Mouse (Mus musculus) heart, adult 2 months (tissue): ENCODE measurements around the gene Gm47959. TPM values are rescaled to one million over a fixed set of nuclear protein-coding genes. Genes with fewer than 3 reads are reported as not detected.

Experiments used
- DNase-seq, 2 experiments: peaks; one replicate each; pipeline ENCODE4 v3.0.0; 2021
- H3K27ac ChIP-seq: fragments of 200-600 bp; 2 replicates; pipeline ENCODE4 v1.8.1; 2022
- H3K27me3 ChIP-seq: fragments of 200-500 bp; 2 replicates; pipeline ENCODE4 v1.6.1; 2012; ENCODE audit warnings: mild to moderate bottlenecking, low read length, inconsistent platforms, mixed read lengths; ENCODE audit not compliant: control insufficient read depth, insufficient read depth
- H3K36me3 ChIP-seq: fragments of 200-500 bp; 2 replicates; pipeline ENCODE4 v1.6.1; 2012; ENCODE audit warnings: low read length, inconsistent platforms; ENCODE audit not compliant: control insufficient read depth, insufficient read depth
- H3K4me1 ChIP-seq: fragments of 200-500 bp; 2 replicates; pipeline ENCODE4 v1.6.1; 2011; ENCODE audit warnings: low read length; ENCODE audit not compliant: control insufficient read depth, insufficient read depth
- H3K4me3 ChIP-seq: fragments of 200-600 bp; 2 replicates; pipeline ENCODE4 v1.8.1; 2022
- H3K79me2 ChIP-seq: fragments of 200-500 bp; replicated peaks from 2 replicates; pipeline ENCODE4 v1.6.1; 2012; ENCODE audit warnings: mild to moderate bottlenecking, inconsistent platforms, low read length, moderate library complexity, mixed read lengths; ENCODE audit not compliant: control insufficient read depth, insufficient read depth
- H3K9ac ChIP-seq: fragments of 200-500 bp; 2 replicates; pipeline ENCODE4 v1.6.1; 2012; ENCODE audit warnings: low read depth, mild to moderate bottlenecking, control low read depth, inconsistent platforms, low read length, mixed read lengths
- CTCF ChIP-seq: fragments of 200-600 bp; IDR thresholded peaks from 2 replicates; pipeline ENCODE4 v1.8.1; 2022; ENCODE audit warnings: antibody characterized with exemption, mild to moderate bottlenecking, moderate library complexity
- EP300 ChIP-seq: fragments of 200-500 bp; IDR thresholded peaks from 2 replicates; pipeline ENCODE4 v1.6.1; 2011; ENCODE audit warnings: low read depth, low read length, control low read depth; ENCODE audit not compliant: insufficient read depth
- POLR2A ChIP-seq: fragments of 200-500 bp; IDR thresholded peaks from 2 replicates; pipeline ENCODE4 v1.6.1; 2011; ENCODE audit warnings: mild to moderate bottlenecking, low read depth, low read length, control low read depth; ENCODE audit not compliant: insufficient read depth
- WGBS: fragments of 180-500 bp; shearing (Covaris S2); methylation state at CpG from one replicate; pipeline ENCODE4 v1.1.7; 2018; 5-methylcytosine and 5-hydroxymethylcytosine counted together
- intact Hi-C: fragments of 180-260 bp; cut with DNase I; formaldehyde crosslinking; loops from one replicate; pipeline ENCODE4 v1.15.1; 2025
- polyA plus RNA-seq: library from polyadenylated mRNA; depleted of rRNA; stranded (reverse); fragments of >200 nt; gene quantifications from 2 replicates; pipeline ENCODE4 v1.2.3, GENCODE M21; 2012
- total RNA-seq, 2 experiments: library from RNA; stranded (reverse); gene quantifications; 2 replicates each; pipeline ENCODE4 v1.2.3; 2021

Gene Gm47959
- total and polyA plus RNA-seq, 3 experiments = not detected

GRCm38 (mm10) chr1:83014477-83014876 is 14.1 kb downstream of the Gm47959 start:
- DNase-seq = no peak
- Histone ChIP-seq H3K4me1 (no peaks in the 10 kb centered on the region), H3K36me3 (no peaks in the 10 kb centered on the region), H3K79me2 (no peaks in the 10 kb centered on the region), H3K9ac (no peak overlapping the region), H3K4me3 (no peak overlapping the region), H3K27me3 (no peaks in the 10 kb centered on the region), H3K27ac (no peak overlapping the region)
- intact Hi-C loops = no loop called here
- WGBS = 91% methylated on average over 3 of the region's 3 CpGs
- no peak for TF ChIP-seq EP300
- TF ChIP-seq POLR2A = no peak
- TF ChIP-seq CTCF = no peak

DNA sequence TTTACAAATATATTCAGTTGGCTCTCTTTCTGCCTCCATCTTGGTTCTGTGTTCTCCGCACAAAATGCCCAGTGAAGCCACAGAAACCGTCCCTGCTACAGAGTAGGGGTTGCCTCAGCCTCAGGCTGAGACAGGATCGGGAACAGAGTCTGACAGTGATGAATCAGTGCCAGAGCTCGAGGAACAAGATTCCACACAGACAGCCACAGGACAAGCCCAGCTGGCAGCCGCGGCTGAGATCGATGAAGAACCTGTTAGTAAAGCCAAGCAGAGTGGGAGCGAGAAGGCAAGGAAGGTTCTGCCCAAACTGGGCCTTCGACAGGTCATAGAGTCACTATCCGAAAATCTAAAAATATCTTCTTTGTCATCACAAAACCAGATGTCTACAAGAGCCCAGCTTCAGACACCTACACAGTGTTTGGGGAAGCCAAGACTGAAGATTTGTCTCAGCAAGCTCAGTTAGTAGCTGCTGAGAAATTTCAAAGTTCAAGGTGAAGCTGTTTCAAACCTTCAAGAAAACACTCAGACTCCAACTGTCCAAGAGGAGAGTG is 15.1 kb downstream of the Gm47959 start:
- Histone ChIP-seq H3K79me2 (no peaks in the 10 kb centered on the region), H3K27ac (no peak overlapping the region), H3K4me1 (no peaks in the 10 kb centered on the region), H3K9ac (no peak overlapping the region), H3K4me3 (no peak overlapping the region), H3K27me3 (no peaks in the 10 kb centered on the region), H3K36me3 (no peaks in the 10 kb centered on the region)
- no peak for DNase-seq
- TF ChIP-seq CTCF (no peak), EP300 (no peak), POLR2A (no peak)
- 66% methylated on average over 10 of the region's 10 CpGs for WGBS
- intact Hi-C loops = no loop called here

DNA sequence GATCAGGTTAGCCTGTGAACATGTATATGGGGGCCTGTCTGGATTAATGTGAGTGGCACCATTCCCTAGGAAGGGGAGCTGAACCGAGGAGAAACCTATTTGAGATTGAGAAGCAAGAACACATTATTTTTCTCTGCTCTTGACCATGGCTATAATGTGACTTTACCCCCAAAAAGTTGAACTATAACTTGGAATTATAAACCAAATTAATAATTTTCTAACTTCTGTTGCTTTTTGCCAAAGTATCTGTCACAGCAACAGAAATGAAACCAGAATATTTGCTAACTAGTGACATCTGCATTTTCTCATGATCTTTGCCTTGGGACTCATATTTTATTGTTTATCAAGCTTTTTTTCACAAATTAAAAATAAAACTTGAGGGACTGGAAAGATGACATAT is 16.2 kb downstream of the Gm47959 start:
- Histone ChIP-seq H3K27ac (no peak overlapping the region), H3K4me1 (no peaks in the 10 kb centered on the region), H3K4me3 (no peak overlapping the region), H3K9ac (no peak overlapping the region), H3K36me3 (no peaks in the 10 kb centered on the region), H3K79me2 (no peaks in the 10 kb centered on the region), H3K27me3 (no peaks in the 10 kb centered on the region)
- intact Hi-C loops = no loop called here
- DNase-seq = no peak
- 71% methylated on average over 1 of the region's 1 CpGs for WGBS
- no peak for TF ChIP-seq EP300
- no peak for TF ChIP-seq POLR2A
- TF ChIP-seq CTCF = no peak

DNA sequence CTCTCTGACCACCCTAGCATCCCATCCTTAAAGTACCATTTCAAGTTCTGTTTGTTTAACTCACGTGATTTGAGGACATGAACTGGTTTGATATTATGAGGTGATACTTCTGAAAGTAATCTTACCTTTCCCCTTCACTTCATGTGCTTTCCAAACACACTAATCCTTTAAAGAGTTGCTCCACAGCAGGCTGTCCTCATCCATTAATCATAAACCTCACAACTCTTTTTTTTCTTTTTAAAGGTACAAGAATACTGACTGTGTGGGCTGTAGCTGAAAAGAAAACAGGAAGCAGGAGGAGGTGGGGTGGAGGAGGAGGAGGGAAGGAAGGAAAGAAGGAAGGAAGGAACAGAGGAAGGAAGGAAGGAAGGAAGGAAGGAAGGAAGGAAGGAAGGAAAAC is 31.6 kb downstream of the Gm47959 start:
- Histone ChIP-seq H3K4me3 (no peak overlapping the region), H3K4me1 (no peaks in the 10 kb centered on the region), H3K27me3 (no peaks in the 10 kb centered on the region), H3K79me2 (no peaks in the 10 kb centered on the region), H3K9ac (no peak overlapping the region), H3K27ac (no peak overlapping the region), H3K36me3 (no peaks in the 10 kb centered on the region)
- intact Hi-C loops = no loop called here
- DNase-seq = no peak
- WGBS = 72% methylated on average over 1 of the region's 1 CpGs
- TF ChIP-seq CTCF (no peak), EP300 (no peak), POLR2A (no peak)

DNA sequence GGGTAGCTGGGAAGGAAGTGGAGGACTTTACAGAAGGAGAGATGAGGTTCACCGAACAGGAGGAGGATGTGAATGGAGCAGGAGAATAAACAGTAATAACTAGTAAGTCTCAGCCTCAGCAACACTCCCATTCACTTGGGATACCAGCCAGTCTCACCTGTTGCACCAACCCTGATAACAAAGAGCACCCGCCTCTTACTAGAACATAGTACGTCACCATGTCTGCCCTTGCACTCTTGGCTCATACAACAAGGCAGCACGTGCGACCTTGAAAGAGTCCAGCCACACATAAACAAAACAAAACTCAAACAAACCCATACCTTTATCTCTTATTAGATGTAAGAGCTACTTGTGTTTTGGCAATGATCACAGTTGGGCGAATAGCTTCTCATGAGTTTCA is 32.2 kb downstream of the Gm47959 start:
- H3K27ac ChIP-seq = no peak overlapping the region
- H3K27me3 ChIP-seq = no peaks in the 10 kb centered on the region
- no peak overlapping the region for H3K9ac ChIP-seq
- H3K36me3 ChIP-seq = no peaks in the 10 kb centered on the region
- intact Hi-C loops = no loop called here
- no peak for DNase-seq
- WGBS = 79% methylated on average over 6 of the region's 6 CpGs
- TF ChIP-seq CTCF (no peak), POLR2A (no peak), EP300 (no peak)
- H3K4me1 ChIP-seq = no peaks in the 10 kb centered on the region
- H3K4me3 ChIP-seq = no peak overlapping the region
- H3K79me2 ChIP-seq = no peaks in the 10 kb centered on the region

DNA sequence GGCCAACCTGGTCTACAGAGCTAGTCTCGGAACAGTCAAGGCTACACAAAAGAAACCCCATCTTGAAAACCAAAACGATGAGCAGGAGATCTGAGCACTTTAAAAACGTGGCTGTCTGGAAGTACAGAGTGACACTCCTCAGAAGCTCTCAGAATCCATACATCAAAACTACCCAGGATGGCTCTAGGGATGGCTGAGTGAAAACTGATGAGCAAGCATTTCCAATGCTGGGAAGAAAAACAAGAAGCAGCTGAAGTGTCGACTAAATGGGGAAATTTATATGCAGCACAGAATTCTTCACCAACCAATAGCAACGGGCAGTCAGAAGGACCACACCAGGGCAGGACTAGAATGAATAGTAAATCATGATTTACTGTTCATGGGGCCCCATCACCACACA is 34.2 kb downstream of the Gm47959 start:
- no peaks in the 10 kb centered on the region for H3K4me1 ChIP-seq
- 75% methylated on average over 5 of the region's 5 CpGs for WGBS
- DNase-seq = no peak
- no peak overlapping the region for H3K9ac ChIP-seq
- H3K4me3 ChIP-seq = no peak overlapping the region
- TF ChIP-seq EP300 = no peak
- TF ChIP-seq CTCF = no peak
- no peak for TF ChIP-seq POLR2A
- no peaks in the 10 kb centered on the region for H3K79me2 ChIP-seq
- H3K36me3 ChIP-seq = no peaks in the 10 kb centered on the region
- no peak overlapping the region for H3K27ac ChIP-seq
- no peaks in the 10 kb centered on the region for H3K27me3 ChIP-seq
- intact Hi-C loops = no loop called here
